Mouse (Mus musculus): ENCODE measurements around the gene Reep6.
A peak's percentile ranks its signal among the peaks of the same experiment; 100 is the strongest.
"Not testable (repeated sequence)": the region's sequence is repeated elsewhere in the genome, so short reads cannot be mapped to it uniquely, and the experiment has no call there.

The Reep6 gene

GRCm38 (mm10) chr10:80330084-80330483 lies 331 bp downstream of the Reep6 start:
- no peak for DNase-seq (ENCODE audit: low read depth)

GRCm38 (mm10) chr10:80330888-80331287 lies 1.1 kb downstream of the Reep6 start:
- no peak for DNase-seq (ENCODE audit: low read depth)

- DNase-seq (ENCODE audit: low read depth), result no peak
Measured at GRCm38 (mm10) chr10:80331636-80332524, 2.1 kb downstream of the Reep6 start.

GRCm38 (mm10) chr10:80332525-80332989 lies 2.8 kb downstream of the Reep6 start:
- DNase-seq (ENCODE audit: low read depth), result no peak

- no peak for DNase-seq (ENCODE audit: low read depth)
Measured at GRCm38 (mm10) chr10:80336263-80336662, 6.5 kb downstream of the Reep6 start.

- peak; percentile 85 for DNase-seq (ENCODE audit: low read depth)
Measured at GRCm38 (mm10) chr10:80339941-80340750, 10.4 kb downstream of the Reep6 start.

- DNase-seq (ENCODE audit: low read depth), result no peak
Measured at GRCm38 (mm10) chr10:80341026-80341425, 11.3 kb downstream of the Reep6 start.

GRCm38 (mm10) chr10:80341491-80342304 lies 11.9 kb downstream of the Reep6 start:
- DNase-seq (ENCODE audit: low read depth), result no peak

GRCm38 (mm10) chr10:80342305-80342748 lies 12.6 kb downstream of the Reep6 start:
- no peak for DNase-seq (ENCODE audit: low read depth)

GRCm38 (mm10) chr10:80342749-80343424 lies 13.1 kb downstream of the Reep6 start:
- DNase-seq (ENCODE audit: low read depth), result peak; percentile 40

- no peak for DNase-seq (ENCODE audit: low read depth)
Measured at GRCm38 (mm10) chr10:80343425-80343895, 13.7 kb downstream of the Reep6 start.

- DNase-seq (ENCODE audit: low read depth), result peak; percentile 46
Measured at GRCm38 (mm10) chr10:80344131-80344661, 14.4 kb downstream of the Reep6 start.

GRCm38 (mm10) chr10:80345122-80345521 lies 15.4 kb downstream of the Reep6 start:
- no peak for DNase-seq (ENCODE audit: low read depth)

GRCm38 (mm10) chr10:80345929-80346328 lies 16.2 kb downstream of the Reep6 start:
- DNase-seq (ENCODE audit: low read depth), result not testable (repeated sequence)

GRCm38 (mm10) chr10:80347514-80347967 lies 17.8 kb downstream of the Reep6 start:
- no peak for DNase-seq (ENCODE audit: low read depth)

GRCm38 (mm10) chr10:80348244-80348781 lies 18.6 kb downstream of the Reep6 start, which contains the start of gene Adamtsl5:
Adamtsl5 (minus strand) TSS chr10:80348412.
- DNase-seq (ENCODE audit: low read depth), result peak; percentile 59

GRCm38 (mm10) chr10:80348981-80349380 lies 19.2 kb downstream of the Reep6 start:
- no peak for DNase-seq (ENCODE audit: low read depth)

- DNase-seq (ENCODE audit: low read depth), result peak; percentile 88
Measured at GRCm38 (mm10) chr10:80350292-80350691, 20.5 kb downstream of the Reep6 start.

- no peak for DNase-seq (ENCODE audit: low read depth)
Measured at GRCm38 (mm10) chr10:80351896-80352295, 22.1 kb downstream of the Reep6 start.

GRCm38 (mm10) chr10:80352727-80353126 lies 23.0 kb downstream of the Reep6 start:
- no peak for DNase-seq (ENCODE audit: low read depth)
